Mouse (Mus musculus): ENCODE results near the gene Rpf2.

Rpf2 gene

GRCm38 (mm10) chr10:40249625-40250024 lies 2.8 kb upstream of the Rpf2 start:
- DNase-seq (ENCODE audit: low read depth, low spot score) = no peak

GRCm38 (mm10) chr10:40247166-40247716 lies 405 bp upstream of the Rpf2 start:
- DNase-seq (ENCODE audit: low read depth, low spot score) = no peak

- DNase-seq (ENCODE audit: low read depth, low spot score) = no peak
Measured at GRCm38 (mm10) chr10:40237826-40238225, 9.0 kb downstream of the Rpf2 start.

- no peak for DNase-seq (ENCODE audit: low read depth, low spot score)
Measured at GRCm38 (mm10) chr10:40233241-40233640, 13.6 kb downstream of the Rpf2 start.

GRCm38 (mm10) chr10:40232442-40232841 lies 14.4 kb downstream of the Rpf2 start:
- DNase-seq (ENCODE audit: low read depth, low spot score) = no peak

GRCm38 (mm10) chr10:40229725-40230124 lies 17.1 kb downstream of the Rpf2 start:
- no peak for DNase-seq (ENCODE audit: low read depth, low spot score)

- DNase-seq (ENCODE audit: low read depth, low spot score) = no peak
Measured at GRCm38 (mm10) chr10:40227660-40228303, 19.1 kb downstream of the Rpf2 start.

- no peak for DNase-seq (ENCODE audit: low read depth, low spot score)
Measured at GRCm38 (mm10) chr10:40218874-40219273, 28.0 kb downstream of the Rpf2 start.

GRCm38 (mm10) chr10:40212443-40213169 lies 34.2 kb downstream of the Rpf2 start:
- peak; percentile 47 for DNase-seq (ENCODE audit: low read depth, low spot score)

GRCm38 (mm10) chr10:40195001-40195400 lies 51.8 kb downstream of the Rpf2 start:
- no peak for DNase-seq (ENCODE audit: low read depth, low spot score)

- no peak for DNase-seq (ENCODE audit: low read depth, low spot score)
Measured at GRCm38 (mm10) chr10:40192010-40192935, 54.6 kb downstream of the Rpf2 start.

- DNase-seq (ENCODE audit: low read depth, low spot score) = no peak
Measured at GRCm38 (mm10) chr10:40191338-40191979, 55.4 kb downstream of the Rpf2 start.

- no peak for DNase-seq (ENCODE audit: low read depth, low spot score)
Measured at GRCm38 (mm10) chr10:40190871-40191270, 56.0 kb downstream of the Rpf2 start.

GRCm38 (mm10) chr10:40189689-40190088 lies 57.1 kb downstream of the Rpf2 start:
- no peak for DNase-seq (ENCODE audit: low read depth, low spot score)

- no peak for DNase-seq (ENCODE audit: low read depth, low spot score)
Measured at GRCm38 (mm10) chr10:40188831-40189230, 58.0 kb downstream of the Rpf2 start.

GRCm38 (mm10) chr10:40185956-40186355 lies 60.9 kb downstream of the Rpf2 start:
- DNase-seq (ENCODE audit: low read depth, low spot score) = no peak

GRCm38 (mm10) chr10:40180011-40180410 lies 66.8 kb downstream of the Rpf2 start:
- DNase-seq (ENCODE audit: low read depth, low spot score) = no peak

- no peak for DNase-seq (ENCODE audit: low read depth, low spot score)
Measured at GRCm38 (mm10) chr10:40179142-40179541, 67.7 kb downstream of the Rpf2 start.

- no peak for DNase-seq (ENCODE audit: low read depth, low spot score)
Measured at GRCm38 (mm10) chr10:40177323-40177962, 69.4 kb downstream of the Rpf2 start.

Data from brain, embryonic 18.5 days (tissue).